Mouse (Mus musculus): Measurements from ENCODE around the gene Atp1a3. TPM values are rescaled to one million over a fixed set of nuclear protein-coding genes. Genes with fewer than 3 reads are reported as not detected.
"Not testable (repeated sequence)": the region's sequence is repeated elsewhere in the genome, so short reads cannot be mapped to it uniquely, and the experiment has no call there.

The Atp1a3 gene
- 284 and 337 TPM in 2 replicates for polyA plus RNA-seq (2014; fragmentation: Nextera tagmentation; extraction: Ambion mirVana)

DNA sequence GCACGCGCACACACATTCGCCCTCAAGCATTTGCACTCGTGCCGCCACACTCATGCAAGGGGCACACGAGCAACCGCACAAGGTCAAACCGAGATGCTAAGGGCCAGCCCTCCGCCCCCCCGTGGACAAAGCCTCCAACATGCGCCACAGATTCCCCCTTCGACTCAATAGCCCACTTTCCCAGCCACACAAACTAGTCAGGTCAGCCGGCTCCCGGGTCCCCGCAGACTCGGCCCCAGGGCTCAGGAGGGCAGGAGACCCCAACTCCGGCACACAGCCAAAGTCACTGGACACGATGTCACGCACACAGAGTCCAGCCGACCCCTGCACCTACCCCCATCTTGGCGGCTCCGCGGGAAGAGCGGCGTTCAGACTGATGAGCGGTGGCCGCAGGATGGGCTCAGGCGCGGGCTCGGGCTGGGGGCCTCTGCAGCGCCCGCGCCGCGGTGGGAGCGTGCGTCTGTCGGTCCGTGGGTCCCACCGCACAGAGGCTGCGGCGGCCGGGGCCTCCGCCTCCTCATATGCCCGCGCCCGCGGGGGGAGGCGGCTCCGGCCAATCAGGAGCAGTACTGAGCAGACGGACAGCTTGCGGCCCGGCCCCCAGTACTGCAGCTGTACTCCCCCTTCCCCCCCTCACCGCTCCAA is at the start of gene Atp1a3:
Gene Atp1a3, minus strand, starts transcription at position 538 of the 645 bp plus-strand sequence.
- H3K4me3 ChIP-seq (replicated peaks; ENCODE audit: low read depth, low read length): peak within 1 kb of the TSS; percentile 83
- H3K27ac ChIP-seq (replicated peaks; ENCODE audit: low read depth, low read length): peak within 1 kb of the TSS; percentile 98
- H3K9me3 ChIP-seq (ENCODE audit: control insufficient read depth, low read length): no peaks in the 10 kb centered on the region
- peaks cover 69% of the 10 kb centered on the region for H3K4me1 ChIP-seq (ENCODE audit: control insufficient read depth, insufficient read depth, low read length)
- WGBS: under 1% methylated on average over 54 of the region's 54 CpGs
- H3K9ac ChIP-seq (replicated peaks; ENCODE audit: low read length): peak within 1 kb of the TSS; percentile 97
- DNase-seq (peak; percentile 93), ATAC-seq (ENCODE audit: low FRiP score, low TSS enrichment) (peak; percentile 84)
- H3K4me2 ChIP-seq (ENCODE audit: low read length): peak within 1 kb of the TSS; percentile 61
- peaks cover 12% of the 10 kb centered on the region for H3K36me3 ChIP-seq (ENCODE audit: control insufficient read depth, insufficient read depth, low read length)
- no peaks in the 10 kb centered on the region for H3K27me3 ChIP-seq (ENCODE audit: control insufficient read depth, insufficient read depth, low read length)

- Histone ChIP-seq H3K4me1 (ENCODE audit: control insufficient read depth, insufficient read depth, low read length) (no peaks in the 10 kb centered on the region), H3K9me3 (ENCODE audit: control insufficient read depth, low read length) (no peaks in the 10 kb centered on the region), H3K27ac (replicated peaks; ENCODE audit: low read depth, low read length) (no peak overlapping the region), H3K4me3 (replicated peaks; ENCODE audit: low read depth, low read length) (no peak overlapping the region), H3K9ac (replicated peaks; ENCODE audit: low read length) (no peak overlapping the region), H3K36me3 (ENCODE audit: control insufficient read depth, insufficient read depth, low read length) (peaks cover 90% of the 10 kb centered on the region), H3K4me2 (ENCODE audit: low read length) (no peak overlapping the region), H3K27me3 (ENCODE audit: control insufficient read depth, insufficient read depth, low read length) (no peaks in the 10 kb centered on the region)
- 94% methylated on average over 3 of the region's 3 CpGs for WGBS
- no peak for DNase-seq
- ATAC-seq (ENCODE audit: low FRiP score, low TSS enrichment): no peak
These were observed 46.8 kb upstream of the Atp1a3 start for GRCm38 (mm10) chr7:25052587-25052986.

DNA sequence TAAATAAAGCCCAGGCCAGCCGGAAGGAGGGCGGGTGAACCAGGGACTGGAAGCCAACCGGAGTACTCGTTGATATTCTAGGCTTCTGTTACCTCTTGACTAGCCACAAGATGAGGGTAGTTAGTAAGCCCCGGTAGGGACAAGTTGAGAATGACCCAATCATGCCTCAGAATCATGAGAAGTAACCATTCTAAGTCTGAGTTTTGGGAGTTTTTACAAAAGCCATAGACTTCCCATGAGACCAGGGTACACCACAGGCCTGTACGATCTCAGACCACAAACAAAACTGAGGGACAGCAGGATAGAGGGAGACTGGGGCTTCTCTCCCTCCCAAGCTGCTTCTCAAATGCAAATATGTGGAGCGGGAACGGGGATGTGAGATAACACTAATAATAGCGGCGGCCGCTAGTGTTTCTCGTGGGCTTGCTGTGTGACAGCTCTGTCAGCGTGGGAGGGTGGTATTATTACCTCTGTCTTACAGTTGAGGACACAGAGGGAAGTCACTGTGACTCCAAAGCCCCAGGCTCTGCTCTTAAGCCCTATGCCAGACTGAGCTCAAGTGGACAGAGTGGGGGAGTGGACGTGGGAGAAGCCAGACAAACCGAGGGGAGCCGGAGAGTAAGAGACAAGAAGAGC is 43.7 kb upstream of the Atp1a3 start:
- no peak for ATAC-seq (ENCODE audit: low FRiP score, low TSS enrichment)
- Histone ChIP-seq H3K27ac (replicated peaks; ENCODE audit: low read depth, low read length) (no peak overlapping the region), H3K27me3 (ENCODE audit: control insufficient read depth, insufficient read depth, low read length) (no peaks in the 10 kb centered on the region), H3K4me3 (replicated peaks; ENCODE audit: low read depth, low read length) (no peak overlapping the region), H3K4me2 (ENCODE audit: low read length) (no peak overlapping the region), H3K36me3 (ENCODE audit: control insufficient read depth, insufficient read depth, low read length) (peaks cover 90% of the 10 kb centered on the region), H3K9ac (replicated peaks; ENCODE audit: low read length) (no peak overlapping the region), H3K4me1 (ENCODE audit: control insufficient read depth, insufficient read depth, low read length) (no peaks in the 10 kb centered on the region), H3K9me3 (ENCODE audit: control insufficient read depth, low read length) (no peaks in the 10 kb centered on the region)
- 77% methylated on average over 16 of the region's 16 CpGs for WGBS
- no peak for DNase-seq

DNA sequence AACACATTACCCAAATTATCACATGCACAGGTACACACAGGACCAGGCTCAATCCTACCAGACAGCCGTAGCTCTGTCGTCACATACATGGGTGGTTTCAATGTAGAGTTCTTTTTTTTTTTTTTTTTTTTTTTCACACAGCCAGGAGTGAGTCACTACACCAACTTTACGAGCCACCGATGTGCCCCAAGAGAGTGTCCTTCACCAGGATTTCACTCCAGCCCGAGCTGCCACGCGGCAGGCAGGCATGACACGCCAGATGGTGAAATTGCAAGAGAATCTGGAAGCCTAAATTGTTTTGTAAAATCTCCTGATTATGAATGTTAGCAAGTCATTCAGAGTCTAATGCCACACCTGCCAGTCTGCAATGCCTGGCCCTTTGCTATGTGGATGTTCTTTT is 41.6 kb upstream of the Atp1a3 start:
- Histone ChIP-seq H3K27ac (replicated peaks; ENCODE audit: low read depth, low read length) (no peak overlapping the region), H3K9me3 (ENCODE audit: control insufficient read depth, low read length) (no peaks in the 10 kb centered on the region), H3K4me3 (replicated peaks; ENCODE audit: low read depth, low read length) (no peak overlapping the region), H3K4me1 (ENCODE audit: control insufficient read depth, insufficient read depth, low read length) (no peaks in the 10 kb centered on the region), H3K4me2 (ENCODE audit: low read length) (no peak overlapping the region), H3K27me3 (ENCODE audit: control insufficient read depth, insufficient read depth, low read length) (no peaks in the 10 kb centered on the region), H3K36me3 (ENCODE audit: control insufficient read depth, insufficient read depth, low read length) (peaks cover 96% of the 10 kb centered on the region), H3K9ac (replicated peaks; ENCODE audit: low read length) (no peak overlapping the region)
- DNase-seq: no peak
- 89% methylated on average over 8 of the region's 8 CpGs for WGBS
- no peak for ATAC-seq (ENCODE audit: low FRiP score, low TSS enrichment)

DNA sequence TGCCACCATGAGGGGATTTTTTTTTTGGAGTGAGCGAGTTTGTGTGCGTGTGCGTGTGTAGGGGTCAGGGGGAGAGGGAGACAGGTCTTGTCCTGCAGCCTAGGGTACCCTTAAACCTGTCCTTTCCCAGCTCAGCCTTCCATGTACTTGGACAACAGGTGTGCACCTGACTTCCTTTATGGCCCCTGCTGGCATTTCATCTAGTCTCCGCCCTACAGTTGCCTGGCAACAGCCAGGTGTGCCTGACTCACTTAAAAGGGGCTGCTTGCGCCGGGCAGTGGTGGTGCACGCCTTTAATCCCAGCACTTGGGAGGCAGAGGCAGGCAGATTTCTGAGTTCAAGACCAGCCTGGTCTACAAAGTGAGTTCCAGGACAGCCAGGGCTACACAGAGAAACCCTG is 38.8 kb upstream of the Atp1a3 start:
- peaks cover 97% of the 10 kb centered on the region for H3K36me3 ChIP-seq (ENCODE audit: control insufficient read depth, insufficient read depth, low read length)
- H3K4me2 ChIP-seq (ENCODE audit: low read length); DNase-seq; H3K4me3 ChIP-seq (replicated peaks; ENCODE audit: low read depth, low read length); H3K27ac ChIP-seq (replicated peaks; ENCODE audit: low read depth, low read length); ATAC-seq (ENCODE audit: low FRiP score, low TSS enrichment); H3K9me3 ChIP-seq (ENCODE audit: control insufficient read depth, low read length); H3K9ac ChIP-seq (replicated peaks; ENCODE audit: low read length); H3K27me3 ChIP-seq (ENCODE audit: control insufficient read depth, insufficient read depth, low read length); H3K4me1 ChIP-seq (ENCODE audit: control insufficient read depth, insufficient read depth, low read length): not testable (repeated sequence)
- 98% methylated on average over 7 of the region's 7 CpGs for WGBS

GRCm38 (mm10) chr7:25041921-25042320 is 36.2 kb upstream of the Atp1a3 start:
- Histone ChIP-seq H3K27ac (replicated peaks; ENCODE audit: low read depth, low read length) (no peak overlapping the region), H3K9me3 (ENCODE audit: control insufficient read depth, low read length) (no peaks in the 10 kb centered on the region), H3K27me3 (ENCODE audit: control insufficient read depth, insufficient read depth, low read length) (no peaks in the 10 kb centered on the region), H3K4me3 (replicated peaks; ENCODE audit: low read depth, low read length) (no peak overlapping the region), H3K4me1 (ENCODE audit: control insufficient read depth, insufficient read depth, low read length) (no peaks in the 10 kb centered on the region), H3K4me2 (ENCODE audit: low read length) (no peak overlapping the region), H3K36me3 (ENCODE audit: control insufficient read depth, insufficient read depth, low read length) (peaks cover 93% of the 10 kb centered on the region), H3K9ac (replicated peaks; ENCODE audit: low read length) (no peak overlapping the region)
- DNase-seq: no peak
- ATAC-seq (ENCODE audit: low FRiP score, low TSS enrichment): no peak
- WGBS: 93% methylated on average over 12 of the region's 12 CpGs

- no peak overlapping the region for H3K9ac ChIP-seq (replicated peaks; ENCODE audit: low read length)
- no peak overlapping the region for H3K4me2 ChIP-seq (ENCODE audit: low read length)
- ATAC-seq (ENCODE audit: low FRiP score, low TSS enrichment) (no peak), DNase-seq (peak; percentile 90)
- no peaks in the 10 kb centered on the region for H3K27me3 ChIP-seq (ENCODE audit: control insufficient read depth, insufficient read depth, low read length)
- no peak overlapping the region for H3K4me3 ChIP-seq (replicated peaks; ENCODE audit: low read depth, low read length)
- H3K9me3 ChIP-seq (ENCODE audit: control insufficient read depth, low read length): no peaks in the 10 kb centered on the region
- peaks cover 84% of the 10 kb centered on the region for H3K36me3 ChIP-seq (ENCODE audit: control insufficient read depth, insufficient read depth, low read length)
- H3K27ac ChIP-seq (replicated peaks; ENCODE audit: low read depth, low read length): 0 out of 2 replicates have a peak overlapping the region, but pooled peaks have one; percentile 37
- WGBS: 53% methylated on average over 7 of the region's 7 CpGs
- H3K4me1 ChIP-seq (ENCODE audit: control insufficient read depth, insufficient read depth, low read length): no peaks in the 10 kb centered on the region
These were observed 30.2 kb upstream of the Atp1a3 start for GRCm38 (mm10) chr7:25035916-25036315.

- Histone ChIP-seq H3K9ac (replicated peaks; ENCODE audit: low read length) (no peak overlapping the region), H3K4me1 (ENCODE audit: control insufficient read depth, insufficient read depth, low read length) (no peaks in the 10 kb centered on the region), H3K36me3 (ENCODE audit: control insufficient read depth, insufficient read depth, low read length) (peaks cover 76% of the 10 kb centered on the region), H3K4me2 (ENCODE audit: low read length) (no peak overlapping the region), H3K9me3 (ENCODE audit: control insufficient read depth, low read length) (no peaks in the 10 kb centered on the region), H3K4me3 (replicated peaks; ENCODE audit: low read depth, low read length) (no peak overlapping the region), H3K27ac (replicated peaks; ENCODE audit: low read depth, low read length) (no peak overlapping the region), H3K27me3 (ENCODE audit: control insufficient read depth, insufficient read depth, low read length) (no peaks in the 10 kb centered on the region)
- no peak for ATAC-seq (ENCODE audit: low FRiP score, low TSS enrichment)
- DNase-seq: no peak
- WGBS: 89% methylated on average over 4 of the region's 4 CpGs
These were observed 29.0 kb upstream of the Atp1a3 start for GRCm38 (mm10) chr7:25034796-25035195.

- Histone ChIP-seq H3K9me3 (ENCODE audit: control insufficient read depth, low read length) (no peaks in the 10 kb centered on the region), H3K27ac (replicated peaks; ENCODE audit: low read depth, low read length) (no peak overlapping the region), H3K27me3 (ENCODE audit: control insufficient read depth, insufficient read depth, low read length) (no peaks in the 10 kb centered on the region), H3K9ac (replicated peaks; ENCODE audit: low read length) (no peak overlapping the region), H3K4me2 (ENCODE audit: low read length) (no peak overlapping the region), H3K36me3 (ENCODE audit: control insufficient read depth, insufficient read depth, low read length) (peaks cover 69% of the 10 kb centered on the region), H3K4me3 (replicated peaks; ENCODE audit: low read depth, low read length) (no peak overlapping the region), H3K4me1 (ENCODE audit: control insufficient read depth, insufficient read depth, low read length) (no peaks in the 10 kb centered on the region)
- 42% methylated on average over 3 of the region's 3 CpGs for WGBS
- DNase-seq: no peak
- no peak for ATAC-seq (ENCODE audit: low FRiP score, low TSS enrichment)
These were observed 25.8 kb upstream of the Atp1a3 start for GRCm38 (mm10) chr7:25031528-25031927.

Measured in midbrain, embryonic 14.5 days (tissue).